Mouse (Mus musculus) liver, adult 2 months (tissue): ENCODE results near the gene Retreg1. TPM values are rescaled to one million over a fixed set of nuclear protein-coding genes. Genes with fewer than 3 reads are reported as not detected.

Experiments
- DNase-seq: peaks from one replicate; pipeline ENCODE4 v3.0.0-alpha.2; 2011; ENCODE audit warnings: low read depth, low spot score; ENCODE audit errors: extremely low read depth
- H3K27ac ChIP-seq: fragments of 200-500 bp; replicated peaks from 2 replicates; pipeline ENCODE4 v1.5.1; 2012; ENCODE audit warnings: low read depth, mild to moderate bottlenecking, control low read depth, inconsistent platforms, low read length; ENCODE audit not compliant: insufficient read depth
- H3K27me3 ChIP-seq: fragments of 200-500 bp; 2 replicates; pipeline ENCODE4 v1.6.1; 2012; ENCODE audit warnings: mild to moderate bottlenecking, moderate library complexity, low read length, inconsistent platforms; ENCODE audit not compliant: control insufficient read depth, insufficient read depth
- H3K36me3 ChIP-seq: fragments of 200-500 bp; 2 replicates; pipeline ENCODE4 v1.6.1; 2012; ENCODE audit warnings: low read length, inconsistent platforms; ENCODE audit not compliant: control insufficient read depth, insufficient read depth
- H3K4me1 ChIP-seq: fragments of 200-500 bp; 2 replicates; pipeline ENCODE4 v1.6.1; 2011; ENCODE audit warnings: low read length; ENCODE audit not compliant: control insufficient read depth, insufficient read depth
- H3K4me3 ChIP-seq: fragments of 200-500 bp; 2 replicates; pipeline ENCODE4 v1.5.1; 2011; ENCODE audit warnings: low read depth, mild to moderate bottlenecking, control low read depth, low read length, moderate library complexity; ENCODE audit not compliant: insufficient read depth
- H3K79me2 ChIP-seq: fragments of 200-500 bp; 2 replicates; pipeline ENCODE4 v1.6.1; 2012; ENCODE audit warnings: inconsistent platforms, mild to moderate bottlenecking, low read length, moderate library complexity; ENCODE audit not compliant: control insufficient read depth, insufficient read depth
- H3K9ac ChIP-seq: fragments of 200-500 bp; 2 replicates; pipeline ENCODE4 v1.6.1; 2012; ENCODE audit warnings: low read depth, mild to moderate bottlenecking, control low read depth, inconsistent platforms, low read length
- CTCF ChIP-seq: fragments of 200-500 bp; IDR thresholded peaks from 2 replicates; pipeline ENCODE4 v1.5.1; 2011; ENCODE audit warnings: low read depth, low read length, control low read depth
- POLR2A ChIP-seq: fragments of 200-500 bp; IDR thresholded peaks from 2 replicates; pipeline ENCODE4 v1.6.1; 2011; ENCODE audit warnings: low read length, control low read depth; ENCODE audit not compliant: insufficient read depth; ENCODE audit errors: extremely low read depth
- WGBS: fragments of 180-500 bp; shearing (Covaris S2); methylation state at CpG from one replicate; pipeline ENCODE4 v1.1.7; 2018; 5-methylcytosine and 5-hydroxymethylcytosine counted together
- polyA plus RNA-seq: library from polyadenylated mRNA; depleted of rRNA; stranded (reverse); fragments of >200 nt; gene quantifications from 2 replicates; pipeline ENCODE4 v1.2.3, GENCODE M21; 2012; rRNA removed
- total RNA-seq: library from RNA; depleted of rRNA; stranded (reverse); fragments of >200 nt; gene quantifications from 2 replicates; pipeline ENCODE4 v1.2.3, GENCODE M21; 2014; rRNA removed

The Retreg1 gene
- total RNA-seq (176 and 192 TPM in 2 replicates), polyA plus RNA-seq (16.1 and 19.5 TPM in 2 replicates)

GRCm38 (mm10) chr15:25843086-25843991, at the start of gene Retreg1:
TSS of gene Retreg1 (plus strand) at chr15:25843180.
- H3K79me2 ChIP-seq = no peaks in the 10 kb centered on the region
- peak; percentile 9 for DNase-seq
- peak within 1 kb of the TSS; percentile 60 for H3K4me3 ChIP-seq
- no peak for TF ChIP-seq POLR2A
- no peak for TF ChIP-seq CTCF
- H3K4me1 ChIP-seq = no peaks in the 10 kb centered on the region
- 0 out of 2 replicates have a peak, but pooled peaks cover 4% of the 10 kb centered on the region for H3K27me3 ChIP-seq
- H3K27ac ChIP-seq = no peak within 1 kb of the TSS
- H3K36me3 ChIP-seq = no peaks in the 10 kb centered on the region
- peak within 1 kb of the TSS; percentile 52 for H3K9ac ChIP-seq
- 1% methylated on average over 61 of the region's 72 CpGs for WGBS

GRCm38 (mm10) chr15:25794123-25794522, 48.9 kb upstream of the Retreg1 start:
- 95% methylated on average over 8 of the region's 8 CpGs for WGBS
- no peak for TF ChIP-seq CTCF
- TF ChIP-seq POLR2A = no peak
- no peak for DNase-seq
- Histone ChIP-seq H3K36me3 (peaks cover 45% of the 10 kb centered on the region), H3K4me1 (no peaks in the 10 kb centered on the region), H3K79me2 (no peaks in the 10 kb centered on the region), H3K27me3 (no peaks in the 10 kb centered on the region), H3K4me3 (no peak overlapping the region), H3K27ac (no peak overlapping the region), H3K9ac (no peak overlapping the region)

- 96% methylated on average over 9 of the region's 9 CpGs for WGBS
Measured at GRCm38 (mm10) chr15:25795496-25795895, 47.5 kb upstream of the Retreg1 start.

GRCm38 (mm10) chr15:25796353-25796752, 46.6 kb upstream of the Retreg1 start:
- 74% methylated on average over 3 of the region's 3 CpGs for WGBS
- Histone ChIP-seq H3K27ac (no peak overlapping the region), H3K4me3 (no peak overlapping the region), H3K4me1 (no peaks in the 10 kb centered on the region), H3K27me3 (no peaks in the 10 kb centered on the region), H3K9ac (no peak overlapping the region), H3K36me3 (peaks cover 57% of the 10 kb centered on the region), H3K79me2 (no peaks in the 10 kb centered on the region)
- peak; percentile 35 for DNase-seq
- TF ChIP-seq CTCF (peak; percentile 70), POLR2A (no peak)

More at GRCm38 (mm10) chr15:25795496-25795895, 47.5 kb upstream of the Retreg1 start:
- H3K27ac ChIP-seq = no peak overlapping the region
- no peak overlapping the region for H3K4me3 ChIP-seq
- no peaks in the 10 kb centered on the region for H3K27me3 ChIP-seq
- no peaks in the 10 kb centered on the region for H3K4me1 ChIP-seq
- no peak overlapping the region for H3K9ac ChIP-seq
- no peaks in the 10 kb centered on the region for H3K79me2 ChIP-seq
- DNase-seq = no peak
- H3K36me3 ChIP-seq = peaks cover 49% of the 10 kb centered on the region
- TF ChIP-seq CTCF = no peak

DNA sequence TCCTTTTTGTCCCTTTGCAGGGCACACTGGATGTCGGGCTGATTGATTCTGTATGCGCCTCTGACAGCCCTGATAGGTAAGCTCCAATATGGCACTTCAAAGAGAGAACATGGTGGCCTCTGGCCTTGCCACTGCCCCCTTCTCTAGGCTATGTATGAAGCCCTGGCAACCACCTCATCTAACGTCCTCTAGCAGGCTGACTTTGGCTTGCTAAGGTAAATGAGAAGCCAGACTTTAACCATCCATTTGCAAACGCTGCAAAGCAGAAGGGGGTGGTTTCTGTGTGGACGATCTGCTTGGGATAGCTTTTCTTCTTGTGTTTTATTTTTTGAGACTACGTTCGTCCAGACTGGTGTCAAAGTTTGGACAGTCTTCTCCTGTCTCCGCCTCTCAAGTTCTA, 45.8 kb upstream of the Retreg1 start:
- Histone ChIP-seq H3K4me1 (no peaks in the 10 kb centered on the region), H3K9ac (no peak overlapping the region), H3K36me3 (peaks cover 63% of the 10 kb centered on the region), H3K27ac (no peak overlapping the region), H3K27me3 (no peaks in the 10 kb centered on the region), H3K79me2 (no peaks in the 10 kb centered on the region), H3K4me3 (no peak overlapping the region)
- DNase-seq = no peak
- 88% methylated on average over 8 of the region's 8 CpGs for WGBS
- TF ChIP-seq CTCF (no peak), POLR2A (no peak)

DNA sequence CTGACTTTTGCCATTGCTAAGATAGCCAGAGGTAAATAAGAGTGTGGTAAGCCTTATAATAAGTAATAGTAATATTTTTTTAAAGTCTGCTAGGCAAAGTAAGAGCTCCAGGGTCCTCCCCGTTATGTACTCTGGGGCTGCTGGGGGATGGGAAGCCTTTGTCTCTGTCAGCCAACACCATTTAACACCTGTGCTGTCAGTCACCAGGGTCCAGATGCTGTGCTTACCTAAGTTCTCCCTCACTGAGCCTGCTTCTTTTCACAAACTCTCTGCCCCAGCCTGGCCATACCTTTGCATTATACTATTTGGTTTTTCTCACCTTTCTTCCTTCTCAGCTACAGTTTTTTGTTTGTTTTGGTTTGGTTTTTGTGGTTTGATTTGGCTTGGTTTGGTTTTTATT, 45.1 kb upstream of the Retreg1 start:
- no peak overlapping the region for H3K4me3 ChIP-seq
- no peak overlapping the region for H3K27ac ChIP-seq
- WGBS = 96% methylated on average over 1 of the region's 1 CpGs
- H3K27me3 ChIP-seq = no peaks in the 10 kb centered on the region
- H3K9ac ChIP-seq = no peak overlapping the region
- H3K36me3 ChIP-seq = peaks cover 66% of the 10 kb centered on the region
- no peak for DNase-seq
- no peak for TF ChIP-seq POLR2A
- TF ChIP-seq CTCF = no peak
- no peaks in the 10 kb centered on the region for H3K79me2 ChIP-seq
- H3K4me1 ChIP-seq = no peaks in the 10 kb centered on the region
